Mouse (Mus musculus) testis, adult 2 months (tissue): ENCODE measurements around the gene Arl2. TPM values are rescaled to one million over a fixed set of nuclear protein-coding genes. Genes with fewer than 3 reads are reported as not detected.

Experiments
- H3K27ac ChIP-seq: fragments of 200-500 bp; 2 replicates; pipeline ENCODE4 v1.5.1; 2012; ENCODE audit warnings: low read depth, low read length; ENCODE audit not compliant: control insufficient read depth, insufficient read depth
- H3K27me3 ChIP-seq: fragments of 200-500 bp; 2 replicates; pipeline ENCODE4 v1.6.1; 2012; ENCODE audit warnings: mild to moderate bottlenecking, low read length, moderate library complexity; ENCODE audit not compliant: control insufficient read depth, insufficient read depth
- H3K36me3 ChIP-seq: fragments of 200-500 bp; 2 replicates; pipeline ENCODE4 v1.6.1; 2012; ENCODE audit warnings: mild to moderate bottlenecking, low read length; ENCODE audit not compliant: control insufficient read depth, insufficient read depth
- H3K4me1 ChIP-seq: fragments of 200-500 bp; 2 replicates; pipeline ENCODE4 v1.6.1; 2012; ENCODE audit warnings: low read length; ENCODE audit not compliant: control insufficient read depth, insufficient read depth
- H3K4me3 ChIP-seq: fragments of 200-500 bp; 2 replicates; pipeline ENCODE4 v1.5.1; 2012; ENCODE audit warnings: low read depth, mild to moderate bottlenecking, low read length, moderate library complexity, mixed read lengths; ENCODE audit not compliant: control insufficient read depth
- CTCF ChIP-seq: fragments of 200-500 bp; IDR thresholded peaks from 2 replicates; pipeline ENCODE4 v1.5.1; 2012; ENCODE audit warnings: low read depth, mild to moderate bottlenecking, inconsistent platforms, low read length, moderate library complexity; ENCODE audit not compliant: control insufficient read depth, insufficient read depth, insufficient replicate concordance
- POLR2A ChIP-seq: fragments of 200-500 bp; IDR thresholded peaks from 2 replicates; pipeline ENCODE4 v1.6.1; 2012; ENCODE audit warnings: low read depth, mild to moderate bottlenecking, inconsistent platforms, low read length, moderate library complexity; ENCODE audit not compliant: control insufficient read depth
- polyA plus RNA-seq: library from polyadenylated mRNA; depleted of rRNA; stranded (reverse); fragments of >200 nt; gene quantifications from 2 replicates; pipeline ENCODE4 v1.2.3, GENCODE M21; 2012; rRNA removed

Gene Arl2
- polyA plus RNA-seq, 1 experiment, result 61.5 TPM

DNA sequence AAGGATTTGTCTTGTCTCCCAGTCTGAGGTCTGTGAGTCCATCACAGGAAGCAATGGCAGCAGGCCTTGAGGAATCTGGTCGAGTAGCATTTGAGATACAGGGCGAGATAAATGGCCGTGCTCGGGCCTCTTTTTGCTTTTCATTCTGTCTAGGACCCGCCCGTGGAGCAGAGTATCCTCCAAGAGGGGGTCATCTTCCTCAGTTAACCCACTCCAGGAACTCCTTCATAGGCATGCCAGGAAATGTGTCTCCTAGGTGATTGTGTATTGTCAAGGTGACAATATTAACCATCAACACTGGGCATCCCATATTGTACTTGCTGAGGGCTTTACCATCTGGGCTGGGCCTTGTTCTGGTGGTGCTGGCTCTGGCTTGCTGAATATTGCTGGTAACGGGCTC lies 47.2 kb downstream of the Arl2 start, which contains the start of gene AC131692.1:
TSS of gene AC131692.1 (plus strand) at position 301 of the 400 bp plus-strand sequence.
- Histone ChIP-seq H3K27ac (peak within 1 kb of the TSS; percentile 3; the same call in 1 of the 2 replicates), H3K36me3 (peaks cover 6% of the 10 kb centered on the region), H3K27me3 (no peaks in the 10 kb centered on the region), H3K4me1 (no peaks in the 10 kb centered on the region), H3K4me3 (peak within 1 kb of the TSS; percentile 79)
- no peak for TF ChIP-seq CTCF
- TF ChIP-seq POLR2A, result no peak

DNA sequence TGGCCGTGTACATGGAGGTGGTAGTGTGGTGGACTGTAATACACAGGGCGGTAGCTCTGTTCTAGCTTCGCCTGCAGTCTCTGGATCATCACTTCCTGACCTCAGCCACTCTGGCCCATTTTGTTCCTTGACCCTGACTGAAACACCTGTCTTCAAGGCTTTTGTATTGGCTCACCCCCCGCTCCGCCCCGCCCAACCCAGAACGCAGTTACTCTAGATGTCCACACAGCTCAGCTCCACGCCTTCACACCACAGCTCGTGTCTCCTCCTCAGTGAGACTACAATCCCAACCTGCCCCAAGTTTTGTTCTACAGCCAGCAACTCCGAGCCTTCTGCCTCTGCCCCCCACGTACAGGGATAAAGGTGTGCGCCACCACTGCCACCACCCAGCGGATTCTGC lies 52.5 kb downstream of the Arl2 start:
- H3K4me1 ChIP-seq, result peaks cover 6% of the 10 kb centered on the region
- TF ChIP-seq CTCF (no peak), POLR2A (no peak)
- H3K27ac ChIP-seq, result no peak overlapping the region
- H3K27me3 ChIP-seq, result no peaks in the 10 kb centered on the region
- peaks cover 3% of the 10 kb centered on the region for H3K36me3 ChIP-seq
- no peak overlapping the region for H3K4me3 ChIP-seq

DNA sequence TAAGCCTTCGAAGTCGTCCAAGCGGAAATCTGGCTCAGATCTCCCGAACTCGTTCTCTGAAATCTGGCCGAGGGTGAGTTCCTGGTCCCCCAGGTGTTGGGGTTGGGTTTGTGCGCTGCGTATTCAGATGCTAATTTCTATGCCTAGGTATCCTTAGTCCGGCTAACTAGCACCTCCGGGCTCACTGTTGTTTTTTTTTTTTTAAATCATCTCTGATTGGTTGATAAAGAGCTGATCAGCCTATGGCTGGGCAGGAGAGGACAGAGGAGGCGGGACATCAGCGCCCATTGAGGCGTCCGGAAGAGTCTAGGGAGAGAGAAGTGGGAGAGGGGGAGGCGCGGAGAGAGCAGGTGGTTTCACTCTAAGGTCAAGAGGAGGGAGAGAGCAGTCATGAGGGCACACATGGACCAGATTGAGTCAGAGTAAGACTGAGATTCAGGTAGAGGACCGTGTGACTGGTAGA lies 55.9 kb downstream of the Arl2 start:
- H3K36me3 ChIP-seq, result peaks cover 5% of the 10 kb centered on the region
- peak overlapping the region; percentile 95 for H3K4me3 ChIP-seq
- peaks cover 8% of the 10 kb centered on the region for H3K4me1 ChIP-seq
- H3K27me3 ChIP-seq, result no peaks in the 10 kb centered on the region
- H3K27ac ChIP-seq, result peak overlapping the region; percentile 86
- TF ChIP-seq CTCF, result no peak
- TF ChIP-seq POLR2A, result no peak

DNA sequence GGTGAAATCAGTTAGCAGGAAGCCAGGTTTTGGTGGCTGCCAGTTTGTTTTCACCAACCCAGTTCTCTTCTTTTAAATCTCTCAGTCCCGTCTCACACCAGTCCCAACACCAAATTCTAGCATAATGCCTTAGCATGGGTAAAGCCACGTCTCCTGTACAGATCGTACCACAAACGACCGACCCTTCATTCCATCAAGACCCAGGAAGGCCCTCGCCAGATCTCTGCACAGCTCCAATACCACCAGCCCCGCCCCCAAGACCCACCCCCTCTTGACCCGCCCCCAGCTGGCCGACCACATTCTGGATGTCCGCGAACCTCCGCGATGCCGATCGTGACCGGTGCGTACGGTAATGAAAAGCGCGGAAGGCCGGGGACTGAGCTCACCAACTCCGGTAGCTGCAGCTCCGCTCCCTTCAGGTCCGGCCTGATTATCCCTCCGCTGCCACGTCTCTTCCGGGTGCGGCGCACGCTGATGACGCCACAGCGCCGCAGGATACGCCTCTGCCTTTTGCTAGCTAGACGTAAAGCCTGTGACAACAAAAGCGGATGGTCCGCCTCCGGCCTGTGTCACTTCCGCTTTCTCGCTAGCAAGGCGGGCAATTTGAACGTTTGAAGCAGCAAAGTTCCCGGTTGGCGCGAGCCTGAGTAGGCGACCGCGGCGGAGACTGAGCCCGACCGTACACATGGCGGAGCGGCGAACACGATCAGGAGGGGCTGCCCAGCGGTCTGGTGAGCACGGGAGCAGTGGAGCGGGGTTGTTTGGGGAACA lies 56.7 kb downstream of the Arl2 start, which contains the start of the genes Zfpl1 and Cdca5:
TSS of gene Zfpl1 (minus strand) at position 479 of the 771 bp plus-strand sequence.
TSS of gene Cdca5 (plus strand) at position 506 of the 771 bp plus-strand sequence.
- H3K36me3 ChIP-seq, result peaks cover 2% of the 10 kb centered on the region
- no peaks in the 10 kb centered on the region for H3K27me3 ChIP-seq
- H3K27ac ChIP-seq, result peak within 1 kb of the TSS; percentile 86
- TF ChIP-seq POLR2A, result peak; percentile 75
- no peak for TF ChIP-seq CTCF
- peaks cover 8% of the 10 kb centered on the region for H3K4me1 ChIP-seq
- H3K4me3 ChIP-seq, result peak within 1 kb of the TSS; percentile 95

Other genes with a start within 250 kb of the Arl2 start
- gene Tigd3, start 247.4 kb downstream of the Arl2 start, polyA plus RNA-seq, result 0.84 and 0.94 TPM in 2 replicates
- 63.6 and 69.2 TPM in 2 replicates for gene Dpf2, start 228.5 kb downstream of the Arl2 start, polyA plus RNA-seq
- gene Cdc42ep2, start 216.7 kb downstream of the Arl2 start, polyA plus RNA-seq, result 0.89 and 0.90 TPM in 2 replicates
- 31.4 and 32.0 TPM in 2 replicates for gene Pola2, start 177.3 kb downstream of the Arl2 start, polyA plus RNA-seq
- 0.06 TPM in 1 of 2 replicates, not detected in the other for gene Slc22a20, start 155.4 kb downstream of the Arl2 start, polyA plus RNA-seq
- gene Capn1, start 125.7 kb downstream of the Arl2 start, polyA plus RNA-seq, result 2.5 and 3.4 TPM in 2 replicates
- gene Syvn1, start 95.0 kb downstream of the Arl2 start, polyA plus RNA-seq, result 30.5 and 33.3 TPM in 2 replicates
- gene Mrpl49, start 83.8 kb downstream of the Arl2 start, polyA plus RNA-seq, result 9.5 and 9.8 TPM in 2 replicates
- gene Fau, start 83.7 kb downstream of the Arl2 start, polyA plus RNA-seq, result 605 and 748 TPM in 2 replicates
- gene Znhit2, start 80.4 kb downstream of the Arl2 start, polyA plus RNA-seq, result 742 and 891 TPM in 2 replicates
- gene Tm7sf2, start 73.2 kb downstream of the Arl2 start, polyA plus RNA-seq, result 26.0 and 26.5 TPM in 2 replicates
- gene Vps51, start 64.3 kb downstream of the Arl2 start, polyA plus RNA-seq, result 48.4 and 52.1 TPM in 2 replicates
- 190 and 219 TPM in 2 replicates for gene Tmem262, start 61.5 kb downstream of the Arl2 start, polyA plus RNA-seq
- gene Gm28374, start 59.3 kb downstream of the Arl2 start, polyA plus RNA-seq, result 3.5 and 5.6 TPM in 2 replicates
- 61.1 and 70.2 TPM in 2 replicates for gene Zfpl1, start 56.6 kb downstream of the Arl2 start, polyA plus RNA-seq
- gene Cdca5, start 56.6 kb downstream of the Arl2 start, polyA plus RNA-seq, result 20.9 and 22.0 TPM in 2 replicates
- gene AC131692.1, start 47.1 kb downstream of the Arl2 start, polyA plus RNA-seq, result 78.6 and 90.7 TPM in 2 replicates
- 4.0 TPM in 2 replicates for gene Naaladl1, start 35.8 kb downstream of the Arl2 start, polyA plus RNA-seq
- gene Sac3d1, start 22.9 kb downstream of the Arl2 start, polyA plus RNA-seq, result 22.3 and 26.8 TPM in 2 replicates
- 13.7 and 15.7 TPM in 2 replicates for gene Snx15, start 13.2 kb downstream of the Arl2 start, polyA plus RNA-seq
- 0.83 and 1.1 TPM in 2 replicates for gene Batf2, start 565 bp downstream of the Arl2 start, polyA plus RNA-seq
- gene Majin, start 42.8 kb upstream of the Arl2 start, polyA plus RNA-seq, result 19.0 and 20.7 TPM in 2 replicates
- 3.8 and 4.3 TPM in 2 replicates for gene Gpha2, start 84.8 kb upstream of the Arl2 start, polyA plus RNA-seq
- gene Ppp2r5b, start 94.3 kb upstream of the Arl2 start, polyA plus RNA-seq, result 4.6 TPM in 2 replicates
- 40.2 and 40.5 TPM in 2 replicates for gene Atg2a, start 100.1 kb upstream of the Arl2 start, polyA plus RNA-seq
- 521 and 642 TPM in 2 replicates for gene Ehd1, start 135.2 kb upstream of the Arl2 start, polyA plus RNA-seq
- 5.3 and 5.4 TPM in 2 replicates for gene Cdc42bpg, start 164.9 kb upstream of the Arl2 start, polyA plus RNA-seq
- 24.6 and 24.8 TPM in 2 replicates for gene Men1, start 193.4 kb upstream of the Arl2 start, polyA plus RNA-seq
- 21.4 and 24.8 TPM in 2 replicates for gene Map4k2, start 199.6 kb upstream of the Arl2 start, polyA plus RNA-seq
- 167 and 174 TPM in 2 replicates for gene Sf1, start 222.1 kb upstream of the Arl2 start, polyA plus RNA-seq
- gene Pygm, start 242.9 kb upstream of the Arl2 start, polyA plus RNA-seq, result 6.9 and 7.6 TPM in 2 replicates